Mouse (Mus musculus): ENCODE results near the gene Ptgdr2.

The Ptgdr2 gene

GRCm38 (mm10) chr19:10975187-10975586 lies 38.2 kb downstream of the Ptgdr2 start:
- DNase-seq (ENCODE audit: low read depth, low spot score) = no peak

GRCm38 (mm10) chr19:10976318-10976717 lies 39.4 kb downstream of the Ptgdr2 start:
- DNase-seq (ENCODE audit: low read depth, low spot score) = no peak

- DNase-seq (ENCODE audit: low read depth, low spot score) = no peak
These were observed 42.5 kb downstream of the Ptgdr2 start for GRCm38 (mm10) chr19:10979184-10980168.

- no peak for DNase-seq (ENCODE audit: low read depth, low spot score)
These were observed 43.2 kb downstream of the Ptgdr2 start for GRCm38 (mm10) chr19:10980210-10980609.

GRCm38 (mm10) chr19:10983146-10983545 lies 46.2 kb downstream of the Ptgdr2 start:
- no peak for DNase-seq (ENCODE audit: low read depth, low spot score)

- DNase-seq (ENCODE audit: low read depth, low spot score) = no peak
These were observed 47.6 kb downstream of the Ptgdr2 start for GRCm38 (mm10) chr19:10984551-10984950.

- no peak for DNase-seq (ENCODE audit: low read depth, low spot score)
These were observed 48.9 kb downstream of the Ptgdr2 start for GRCm38 (mm10) chr19:10985889-10986288.

GRCm38 (mm10) chr19:10988563-10988962 lies 51.6 kb downstream of the Ptgdr2 start:
- no peak for DNase-seq (ENCODE audit: low read depth, low spot score)

- no peak for DNase-seq (ENCODE audit: low read depth, low spot score)
These were observed 53.8 kb downstream of the Ptgdr2 start for GRCm38 (mm10) chr19:10990751-10991150.

GRCm38 (mm10) chr19:10991911-10992310 lies 55.0 kb downstream of the Ptgdr2 start:
- no peak for DNase-seq (ENCODE audit: low read depth, low spot score)
